Mouse (Mus musculus): ENCODE measurements around the gene Ppat. TPM values are rescaled to one million over a fixed set of nuclear protein-coding genes. Genes with fewer than 3 reads are reported as not detected.

The Ppat gene
- polyA plus RNA-seq, 1 experiment from 2014 or later, result 14.6 TPM

DNA sequence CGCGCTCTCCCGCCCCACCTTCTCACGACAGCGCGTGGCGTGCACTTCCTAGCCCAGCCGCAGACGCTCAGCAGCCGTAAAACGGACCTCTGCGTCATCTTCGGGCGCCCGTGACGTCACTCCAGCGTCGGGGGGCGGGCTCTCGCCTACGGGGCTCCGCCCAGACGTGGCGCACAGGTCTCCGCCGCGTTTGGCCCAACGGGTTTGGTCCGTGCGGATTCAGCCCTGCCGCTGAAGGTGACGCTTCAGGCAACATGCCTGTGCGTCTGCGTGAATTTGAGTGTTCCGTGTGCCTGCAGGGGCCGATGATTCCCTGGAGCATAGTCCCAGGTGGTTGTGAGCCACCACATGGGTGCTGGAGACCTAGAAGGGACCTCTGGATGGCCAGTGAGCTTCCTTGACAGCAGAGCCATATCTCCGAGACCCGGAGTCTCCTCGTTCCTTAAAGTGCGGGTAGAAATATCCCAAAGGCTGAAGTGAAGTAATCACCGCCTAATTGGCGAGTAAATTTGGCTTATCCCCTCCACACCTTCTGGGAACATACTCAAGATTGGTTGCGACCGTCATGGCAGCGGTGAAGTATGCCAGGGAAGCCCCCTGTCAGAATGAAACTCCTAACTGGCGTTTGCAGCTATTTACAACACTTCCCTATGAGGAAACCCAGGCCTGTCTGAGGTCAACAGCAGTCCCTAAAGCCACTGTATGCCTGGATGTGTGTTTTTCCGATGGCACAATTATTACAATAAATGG is 45.8 kb downstream of the Ppat start, which contains the start of gene Aasdh:
Aasdh (minus strand) TSS at position 110 of the 750 bp plus-strand sequence.
- WGBS, result under 1% methylated on average over 47 of the region's 47 CpGs
- ATAC-seq (replicated peaks), result peak; percentile 99
- H3K27me3 ChIP-seq, result no peaks in the 10 kb centered on the region
- H3K9me3 ChIP-seq, result no peaks in the 10 kb centered on the region
- peak within 1 kb of the TSS; percentile 75 for H3K4me3 ChIP-seq
- peak within 1 kb of the TSS; percentile 88 for H3K9ac ChIP-seq (replicated peaks)
- H3K4me1 ChIP-seq, result peaks cover 10% of the 10 kb centered on the region
- peak within 1 kb of the TSS; percentile 88 for H3K27ac ChIP-seq (replicated peaks)
- peak within 1 kb of the TSS; percentile 68 for H3K4me2 ChIP-seq (replicated peaks)
- no peaks in the 10 kb centered on the region for H3K36me3 ChIP-seq

DNA sequence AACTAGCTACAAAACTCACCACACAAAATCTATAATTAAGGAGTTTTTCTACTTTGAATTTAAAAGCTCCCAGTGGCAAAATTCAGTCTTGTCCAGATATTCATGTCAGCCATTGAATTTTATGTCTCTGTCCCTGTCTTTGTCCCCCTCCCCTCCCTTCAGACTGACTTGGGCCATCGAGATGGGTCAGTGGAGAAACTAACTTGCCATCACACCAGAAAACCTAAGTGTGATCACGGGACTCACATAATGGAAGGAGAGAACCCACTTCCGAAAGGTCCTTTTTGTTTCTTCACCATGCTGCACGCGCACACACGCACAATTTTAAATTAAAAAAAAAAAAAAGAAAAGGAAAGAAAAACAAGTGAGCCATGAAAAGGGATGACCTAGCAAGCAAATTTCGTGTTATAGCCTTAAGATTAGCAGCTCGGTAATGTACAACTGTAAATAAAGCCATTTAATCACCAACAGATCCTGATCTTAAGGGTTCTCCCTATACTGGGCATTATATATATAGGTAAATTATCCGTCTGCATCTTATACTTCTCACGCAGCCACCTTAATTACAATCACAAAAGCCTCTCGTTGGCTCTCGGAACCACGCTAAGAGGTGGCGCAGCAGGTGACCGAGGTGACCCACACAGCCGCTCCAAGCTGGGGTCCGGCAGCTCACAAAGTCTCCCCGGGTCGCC is 46.5 kb downstream of the Ppat start:
- H3K9me3 ChIP-seq, result no peaks in the 10 kb centered on the region
- peaks cover 10% of the 10 kb centered on the region for H3K4me1 ChIP-seq
- ATAC-seq (replicated peaks), result peak; percentile 66
- H3K27ac ChIP-seq (replicated peaks), result peak overlapping the region; percentile 88
- no peaks in the 10 kb centered on the region for H3K36me3 ChIP-seq
- peak overlapping the region; percentile 88 for H3K9ac ChIP-seq (replicated peaks)
- H3K4me3 ChIP-seq, result peak overlapping the region; percentile 75
- 1% methylated on average over 19 of the region's 19 CpGs for WGBS
- no peaks in the 10 kb centered on the region for H3K27me3 ChIP-seq
- peak overlapping the region; percentile 68 for H3K4me2 ChIP-seq (replicated peaks)

DNA sequence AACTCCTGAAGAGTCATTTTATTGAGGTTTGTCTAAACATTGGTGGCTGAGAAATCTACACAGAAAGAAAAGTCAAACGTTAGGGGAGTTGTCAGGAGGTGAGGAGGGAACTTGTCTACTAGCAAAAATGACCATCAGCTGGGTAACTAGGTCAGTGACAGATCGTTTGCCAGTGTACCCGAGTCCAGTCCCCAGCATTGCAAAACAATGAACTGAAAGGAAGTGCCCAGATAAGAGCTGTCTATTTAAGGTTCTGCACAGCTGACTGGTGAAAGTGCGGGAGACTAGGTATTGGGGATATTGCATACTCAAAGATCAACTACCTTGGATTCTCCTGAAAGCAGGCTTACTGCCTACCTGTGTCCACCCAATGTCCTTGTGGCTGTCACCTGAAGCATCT is 49.2 kb downstream of the Ppat start:
- Histone ChIP-seq H3K27ac (replicated peaks) (no peak overlapping the region), H3K27me3 (no peaks in the 10 kb centered on the region), H3K4me2 (replicated peaks) (no peak overlapping the region), H3K4me1 (peaks cover 10% of the 10 kb centered on the region), H3K9ac (replicated peaks) (no peak overlapping the region), H3K4me3 (no peak overlapping the region), H3K36me3 (no peaks in the 10 kb centered on the region), H3K9me3 (no peaks in the 10 kb centered on the region)
- 79% methylated on average over 4 of the region's 4 CpGs for WGBS
- no peak for ATAC-seq (replicated peaks)

DNA sequence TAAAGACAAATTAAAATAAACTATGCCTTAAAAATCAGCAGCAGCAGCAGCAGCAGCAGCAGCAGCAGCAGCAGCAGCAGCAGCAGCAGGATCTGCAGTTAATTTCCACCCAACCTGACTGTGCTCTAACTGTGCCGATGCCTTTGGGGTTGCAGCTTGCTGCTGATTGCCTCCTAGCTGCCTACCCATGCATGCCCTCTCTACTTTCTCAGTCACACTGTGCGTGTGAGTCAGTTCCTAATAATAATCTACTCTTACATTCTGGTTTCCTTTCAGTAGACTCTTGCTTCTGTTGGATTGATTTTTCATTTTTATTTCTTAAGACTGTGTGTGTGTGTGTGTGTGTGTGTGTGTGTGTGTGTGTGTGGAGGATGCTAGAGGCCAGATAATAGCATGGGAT is 58.3 kb downstream of the Ppat start:
- Histone ChIP-seq H3K36me3 (peaks cover 20% of the 10 kb centered on the region; the same call in 1 of the 2 replicates), H3K27ac (replicated peaks) (no peak overlapping the region), H3K9ac (replicated peaks) (no peak overlapping the region), H3K9me3 (no peaks in the 10 kb centered on the region), H3K27me3 (no peaks in the 10 kb centered on the region), H3K4me2 (replicated peaks) (no peak overlapping the region), H3K4me3 (no peak overlapping the region), H3K4me1 (no peaks in the 10 kb centered on the region)
- no peak for ATAC-seq (replicated peaks)
- 91% methylated on average over 2 of the region's 2 CpGs for WGBS

DNA sequence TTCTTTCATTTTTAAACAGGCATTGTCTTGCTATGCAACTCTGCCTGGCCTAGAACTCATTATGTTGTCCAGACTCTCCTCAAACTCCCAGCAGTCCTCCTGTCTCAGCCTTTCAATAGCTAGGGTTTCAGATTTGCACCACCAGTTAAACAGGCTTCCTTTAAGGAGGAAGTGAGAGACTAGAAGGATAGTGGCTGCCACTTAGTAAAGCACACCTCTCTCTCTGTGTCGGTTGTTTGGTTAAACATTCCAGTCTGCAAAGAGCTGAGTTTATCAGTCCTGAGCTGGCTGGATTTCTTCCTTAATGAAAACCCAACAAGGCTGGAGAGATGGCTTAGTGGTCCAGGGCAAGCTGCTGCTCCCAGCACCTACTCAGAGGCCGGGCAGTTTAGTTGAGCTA is 58.8 kb downstream of the Ppat start:
- no peak overlapping the region for H3K9ac ChIP-seq (replicated peaks)
- no peaks in the 10 kb centered on the region for H3K4me1 ChIP-seq
- H3K27ac ChIP-seq (replicated peaks), result no peak overlapping the region
- peaks cover 23% of the 10 kb centered on the region; the same call in 1 of the 2 replicates for H3K36me3 ChIP-seq
- H3K9me3 ChIP-seq, result no peaks in the 10 kb centered on the region
- WGBS, result 95% methylated on average over 2 of the region's 2 CpGs
- no peak overlapping the region for H3K4me2 ChIP-seq (replicated peaks)
- no peak overlapping the region for H3K4me3 ChIP-seq
- H3K27me3 ChIP-seq, result no peaks in the 10 kb centered on the region
- ATAC-seq (replicated peaks), result no peak

DNA sequence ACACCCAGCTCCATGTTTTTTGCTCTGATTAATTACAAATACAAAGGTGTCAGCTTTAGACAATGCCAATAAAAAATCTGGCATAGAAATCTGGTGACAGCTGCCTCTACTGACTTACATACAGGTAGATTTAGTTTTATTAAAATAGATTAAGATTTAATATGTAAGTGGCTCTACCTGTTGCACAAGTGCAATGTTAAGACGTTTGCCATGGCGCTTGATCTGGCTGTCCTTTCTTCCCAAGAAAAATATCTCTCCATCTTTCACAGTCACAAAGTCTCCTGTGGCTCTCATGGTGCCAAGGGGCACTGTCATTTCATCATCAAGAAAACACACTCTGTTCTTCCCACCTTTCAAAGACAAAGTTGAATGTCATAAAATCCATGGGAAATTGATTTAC is 64.4 kb downstream of the Ppat start:
- Histone ChIP-seq H3K4me1 (no peaks in the 10 kb centered on the region), H3K27ac (replicated peaks) (no peak overlapping the region), H3K36me3 (peaks cover 42% of the 10 kb centered on the region), H3K9ac (replicated peaks) (no peak overlapping the region), H3K4me3 (no peak overlapping the region), H3K4me2 (replicated peaks) (no peak overlapping the region), H3K27me3 (no peaks in the 10 kb centered on the region), H3K9me3 (no peaks in the 10 kb centered on the region)
- 90% methylated on average over 2 of the region's 2 CpGs for WGBS
- ATAC-seq (replicated peaks), result no peak

DNA sequence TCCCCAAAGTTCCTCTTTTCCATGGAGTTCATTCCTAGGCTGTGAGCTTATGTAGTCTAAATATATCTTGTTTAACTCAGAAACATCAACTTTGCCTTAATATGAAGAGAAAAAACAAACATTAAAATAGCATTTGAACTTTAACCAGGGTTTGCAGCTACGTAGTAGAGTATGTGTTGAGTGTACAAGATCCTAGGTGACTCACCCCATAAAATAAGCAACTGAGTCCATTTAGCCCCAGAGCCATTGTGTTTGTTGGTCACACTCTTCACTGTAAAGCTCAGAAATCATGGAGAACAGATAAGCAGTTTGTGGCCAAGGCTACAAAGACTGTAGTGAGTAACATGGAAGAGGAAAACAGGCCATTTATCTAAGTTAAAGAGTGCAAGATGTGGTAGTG is 67.3 kb downstream of the Ppat start:
- Histone ChIP-seq H3K27me3 (no peaks in the 10 kb centered on the region), H3K9me3 (no peaks in the 10 kb centered on the region), H3K4me1 (no peaks in the 10 kb centered on the region), H3K4me3 (no peak overlapping the region), H3K27ac (replicated peaks) (no peak overlapping the region), H3K4me2 (replicated peaks) (no peak overlapping the region), H3K9ac (replicated peaks) (no peak overlapping the region), H3K36me3 (peaks cover 36% of the 10 kb centered on the region)
- WGBS, result 96% methylated on average over 1 of the region's 1 CpGs
- ATAC-seq (replicated peaks), result no peak

DNA sequence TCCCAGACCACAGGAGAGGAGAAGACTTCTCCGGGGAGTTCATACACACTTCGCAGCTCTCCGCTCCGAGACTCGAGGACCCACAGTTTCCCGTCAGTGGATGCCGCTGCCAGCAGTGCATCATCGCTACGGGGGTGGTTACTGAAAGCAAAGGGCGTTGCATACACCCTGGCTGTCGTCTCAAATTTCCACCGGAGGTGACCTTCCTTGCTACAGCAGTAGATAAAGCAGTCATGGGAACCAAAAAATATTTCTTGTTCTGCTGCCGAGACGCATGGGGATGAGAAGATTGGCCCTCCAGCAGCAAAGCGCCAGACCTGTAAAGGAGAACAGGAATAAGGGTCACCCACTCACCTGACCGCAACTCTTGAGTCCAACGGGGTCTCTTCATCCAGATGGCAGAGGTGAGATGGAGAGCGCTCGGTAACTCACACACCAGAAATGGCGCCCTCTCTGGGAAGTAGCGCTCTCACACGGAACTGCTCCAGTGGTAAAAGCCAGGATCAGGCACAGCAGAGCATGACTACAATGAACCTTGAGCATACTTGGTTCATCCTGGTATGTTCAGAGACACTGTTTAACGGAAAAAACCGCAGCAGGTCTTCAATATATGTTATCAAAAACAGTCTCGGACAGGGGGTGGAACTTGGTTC is 75.1 kb downstream of the Ppat start:
- Histone ChIP-seq H3K27me3 (no peaks in the 10 kb centered on the region), H3K4me1 (no peaks in the 10 kb centered on the region), H3K36me3 (peaks cover 46% of the 10 kb centered on the region), H3K4me3 (no peak overlapping the region), H3K9ac (replicated peaks) (no peak overlapping the region), H3K9me3 (no peaks in the 10 kb centered on the region), H3K27ac (replicated peaks) (no peak overlapping the region), H3K4me2 (replicated peaks) (no peak overlapping the region)
- 94% methylated on average over 25 of the region's 25 CpGs for WGBS
- no peak for ATAC-seq (replicated peaks)

DNA sequence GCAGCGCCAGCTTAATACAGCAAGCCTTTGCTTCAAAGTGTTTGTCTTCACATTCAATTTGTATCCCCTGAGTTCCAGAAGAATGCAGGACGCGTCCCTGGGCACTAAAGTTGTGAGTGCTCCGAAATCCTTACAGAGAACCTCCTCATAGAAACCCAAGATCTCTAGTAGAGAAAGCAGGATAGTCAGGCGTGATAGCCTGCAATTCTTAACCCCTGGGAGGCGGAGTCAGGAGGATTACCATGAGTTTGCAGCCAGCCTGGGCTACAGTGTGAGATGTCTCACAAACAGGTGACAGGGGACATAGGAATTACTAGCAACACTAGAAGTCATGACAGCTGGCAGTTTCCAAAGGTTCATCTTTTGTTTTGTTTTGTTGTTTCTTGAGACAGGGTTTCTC is 81.8 kb downstream of the Ppat start:
- H3K4me3 ChIP-seq, result no peak overlapping the region
- no peaks in the 10 kb centered on the region for H3K4me1 ChIP-seq
- 57% methylated on average over 6 of the region's 6 CpGs for WGBS
- H3K4me2 ChIP-seq (replicated peaks), result no peak overlapping the region; the same call in 1 of the 2 replicates
- H3K36me3 ChIP-seq, result peaks cover 75% of the 10 kb centered on the region
- H3K9me3 ChIP-seq, result no peaks in the 10 kb centered on the region
- H3K27me3 ChIP-seq, result no peaks in the 10 kb centered on the region
- H3K27ac ChIP-seq (replicated peaks), result no peak overlapping the region
- no peak overlapping the region for H3K9ac ChIP-seq (replicated peaks)
- ATAC-seq (replicated peaks), result no peak

DNA sequence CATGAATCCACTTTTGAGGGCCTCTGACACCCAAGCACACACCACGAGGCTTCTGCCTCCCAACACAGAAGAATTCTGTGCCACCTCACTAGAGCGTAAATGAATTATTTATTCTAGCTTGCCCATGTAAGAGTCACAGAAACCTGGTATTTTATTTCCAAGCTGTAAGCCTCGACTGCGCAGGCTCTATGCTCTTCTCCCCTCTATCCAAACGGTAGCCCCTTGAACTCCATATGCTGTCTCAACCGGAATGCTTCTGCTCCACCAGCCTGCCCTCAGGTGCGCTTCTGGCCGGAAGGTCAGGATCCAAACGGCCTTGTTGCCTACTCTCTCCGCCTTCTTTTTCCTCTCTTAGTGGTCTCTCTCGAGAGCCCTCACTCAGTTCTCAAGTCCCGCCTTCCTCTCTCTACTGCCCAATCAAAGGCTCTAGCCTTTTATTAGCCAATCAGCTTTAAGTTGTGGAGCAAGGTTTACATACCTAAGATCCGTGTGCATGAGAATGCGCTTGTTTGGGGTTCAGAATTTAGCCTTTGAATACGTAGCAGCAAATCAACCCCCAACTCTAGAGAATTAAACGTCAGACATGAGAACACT is 82.6 kb downstream of the Ppat start:
- Histone ChIP-seq H3K9me3 (no peaks in the 10 kb centered on the region), H3K36me3 (peaks cover 73% of the 10 kb centered on the region), H3K9ac (replicated peaks) (no peak overlapping the region), H3K27me3 (no peaks in the 10 kb centered on the region), H3K4me1 (no peaks in the 10 kb centered on the region), H3K4me2 (replicated peaks) (peak overlapping the region; percentile 22), H3K27ac (replicated peaks) (no peak overlapping the region), H3K4me3 (peak overlapping the region; percentile 10; the same call in 1 of the 2 replicates)
- WGBS, result 29% methylated on average over 16 of the region's 16 CpGs
- 0 out of 2 replicates have a peak, but pooled peaks have one; percentile 61 for ATAC-seq (replicated peaks)

DNA sequence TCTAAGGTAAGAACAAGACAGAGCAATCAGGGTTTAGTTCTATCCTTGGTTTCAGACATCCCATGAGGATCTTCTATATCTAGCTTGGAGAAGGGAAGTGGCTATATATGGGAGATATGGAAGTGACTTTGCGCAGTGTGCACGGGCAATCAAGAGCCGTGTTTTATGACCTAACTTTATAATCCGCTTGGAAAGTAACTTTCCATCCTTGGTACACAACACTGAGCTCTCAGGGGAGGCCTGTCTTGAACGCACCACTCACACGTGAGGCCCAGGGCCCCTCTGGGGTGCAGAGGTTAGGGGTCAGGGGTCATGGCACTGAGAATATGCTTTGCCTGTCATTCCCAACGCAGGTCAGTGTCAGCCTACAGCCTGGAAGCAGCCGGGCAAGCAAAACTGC is 84.6 kb downstream of the Ppat start:
- Histone ChIP-seq H3K9ac (replicated peaks) (no peak overlapping the region), H3K27me3 (no peaks in the 10 kb centered on the region), H3K4me3 (no peak overlapping the region), H3K4me2 (replicated peaks) (no peak overlapping the region), H3K9me3 (no peaks in the 10 kb centered on the region), H3K4me1 (no peaks in the 10 kb centered on the region), H3K36me3 (peaks cover 61% of the 10 kb centered on the region), H3K27ac (replicated peaks) (no peak overlapping the region)
- 90% methylated on average over 8 of the region's 8 CpGs for WGBS
- no peak for ATAC-seq (replicated peaks)

Data from forebrain, embryonic 15.5 days (tissue).